Mouse (Mus musculus): ENCODE data around the gene Chrnb1.
A peak's percentile ranks its signal among the peaks of the same experiment; 100 is the strongest.

Gene Chrnb1

DNA sequence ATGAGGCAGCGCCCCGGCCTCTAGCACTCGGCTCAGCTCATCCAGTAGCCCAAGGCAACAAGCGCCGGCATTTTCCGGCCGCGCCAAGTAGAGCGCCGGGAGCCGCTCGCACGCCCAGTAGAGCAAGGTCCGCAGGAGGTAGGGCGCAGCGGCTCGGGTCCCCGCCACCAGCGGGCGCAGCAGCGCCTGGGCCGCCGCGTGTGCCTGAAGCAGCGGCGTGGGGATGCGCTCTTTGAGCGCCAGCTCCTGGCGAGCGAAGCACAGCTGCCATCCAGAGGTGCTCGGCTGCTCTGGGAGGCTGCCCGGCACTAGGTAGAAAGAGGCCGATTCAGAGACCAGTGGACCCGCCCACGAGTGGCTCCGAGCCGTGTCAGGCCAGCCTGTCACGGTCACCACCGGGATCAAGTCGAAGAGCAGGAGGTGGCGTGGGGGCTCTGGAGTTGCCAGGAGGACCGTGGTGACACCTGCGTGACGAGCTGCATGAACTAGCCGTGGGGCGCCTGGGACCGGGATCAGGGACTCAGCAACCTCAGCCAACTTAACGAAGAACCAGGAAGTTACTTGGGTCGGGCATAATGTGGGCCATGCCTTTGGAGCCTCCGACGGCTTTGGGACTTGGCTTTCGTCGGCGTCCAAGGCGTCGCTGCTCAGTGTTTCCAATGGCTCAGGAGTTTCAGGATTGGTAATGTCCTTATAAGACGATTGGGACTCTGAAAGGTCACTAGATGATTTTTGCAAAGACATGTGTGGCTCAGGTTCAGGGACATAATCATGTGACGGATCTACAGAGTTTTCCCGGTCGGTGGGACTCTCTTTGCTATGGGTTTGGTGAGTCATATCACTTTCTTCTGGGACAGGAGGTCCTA is 8.3 kb upstream of the Chrnb1 start:
- peak; percentile 77 to 80 for DNase-seq

DNA sequence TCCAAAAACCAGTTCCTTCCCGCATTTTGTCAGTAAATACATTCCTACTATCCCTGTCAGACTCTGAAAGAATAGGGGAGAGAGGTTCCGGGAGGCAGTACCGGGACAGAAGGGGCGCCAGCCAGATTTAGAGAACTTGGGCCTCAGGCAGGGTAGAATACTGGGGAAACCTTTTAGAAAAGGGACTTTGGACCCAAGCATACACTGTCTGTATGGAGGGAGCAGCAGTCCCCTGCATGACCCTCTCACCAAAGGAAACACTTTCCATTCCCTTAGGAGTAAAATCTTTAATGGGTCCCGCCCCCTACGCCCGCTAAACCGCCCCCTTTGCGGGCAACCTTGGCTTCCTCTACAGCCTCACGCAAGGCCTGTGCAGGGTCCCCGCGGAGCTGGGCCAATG is 7.6 kb upstream of the Chrnb1 start:
- no peak for DNase-seq

DNA sequence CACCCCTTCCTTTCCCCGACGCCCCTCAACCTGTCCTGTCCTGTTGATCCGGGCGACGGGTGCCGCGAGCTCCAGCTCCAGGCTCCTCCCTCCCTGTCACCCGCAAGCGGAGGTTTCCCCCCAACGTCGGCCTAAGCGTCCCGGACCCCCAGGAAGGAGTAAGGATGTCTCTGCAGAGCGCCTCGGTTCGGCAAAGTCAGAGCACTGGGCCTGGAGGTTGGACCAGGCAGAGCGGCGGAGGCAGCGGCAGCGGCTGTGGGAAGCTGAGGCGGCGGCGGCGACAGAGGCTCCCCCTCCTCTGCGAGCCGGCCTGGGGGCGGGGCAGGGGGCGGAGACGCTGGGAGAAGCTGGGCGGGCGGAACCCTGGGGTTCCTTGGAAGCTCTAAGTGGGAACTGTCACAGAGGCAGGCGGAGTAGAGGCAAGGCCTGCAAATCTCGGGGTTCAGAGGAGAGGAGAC is 6.9 kb upstream of the Chrnb1 start:
- peak; percentile 47 to 52 for DNase-seq

DNA sequence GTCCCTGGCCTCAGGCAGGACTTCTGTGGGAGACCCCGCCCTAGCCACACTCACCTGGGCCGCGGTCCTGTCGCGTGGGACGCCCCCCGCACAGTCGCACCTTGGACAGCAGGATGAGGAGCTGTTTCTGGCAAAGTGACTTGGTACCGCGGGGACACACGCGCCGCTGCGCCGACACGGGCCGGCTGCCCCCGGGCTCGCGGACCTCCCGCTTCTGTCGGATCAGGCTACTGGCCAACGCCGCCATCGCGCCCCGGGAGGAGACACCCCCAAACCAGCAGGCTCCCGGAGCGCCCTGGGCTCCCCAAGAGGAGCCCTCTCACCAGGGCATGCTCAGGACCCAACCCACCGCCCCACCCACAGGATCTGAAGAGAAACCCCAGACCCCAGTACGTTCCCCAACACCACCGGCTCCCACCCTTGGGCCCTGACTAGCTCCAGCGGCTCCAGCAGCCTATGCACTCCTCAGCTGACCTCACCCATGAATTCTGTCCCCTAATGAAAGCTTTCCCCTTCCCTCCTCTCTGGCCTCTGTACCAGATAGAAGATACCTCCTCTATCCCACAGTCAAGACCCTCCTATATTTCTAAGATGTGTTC is 5.7 kb upstream of the Chrnb1 start, which contains the start of gene Fgf11:
Gene Fgf11, minus strand, starts transcription at position 479 of the 599 bp plus-strand sequence.
- DNase-seq, result peak; percentile 26 to 33

DNA sequence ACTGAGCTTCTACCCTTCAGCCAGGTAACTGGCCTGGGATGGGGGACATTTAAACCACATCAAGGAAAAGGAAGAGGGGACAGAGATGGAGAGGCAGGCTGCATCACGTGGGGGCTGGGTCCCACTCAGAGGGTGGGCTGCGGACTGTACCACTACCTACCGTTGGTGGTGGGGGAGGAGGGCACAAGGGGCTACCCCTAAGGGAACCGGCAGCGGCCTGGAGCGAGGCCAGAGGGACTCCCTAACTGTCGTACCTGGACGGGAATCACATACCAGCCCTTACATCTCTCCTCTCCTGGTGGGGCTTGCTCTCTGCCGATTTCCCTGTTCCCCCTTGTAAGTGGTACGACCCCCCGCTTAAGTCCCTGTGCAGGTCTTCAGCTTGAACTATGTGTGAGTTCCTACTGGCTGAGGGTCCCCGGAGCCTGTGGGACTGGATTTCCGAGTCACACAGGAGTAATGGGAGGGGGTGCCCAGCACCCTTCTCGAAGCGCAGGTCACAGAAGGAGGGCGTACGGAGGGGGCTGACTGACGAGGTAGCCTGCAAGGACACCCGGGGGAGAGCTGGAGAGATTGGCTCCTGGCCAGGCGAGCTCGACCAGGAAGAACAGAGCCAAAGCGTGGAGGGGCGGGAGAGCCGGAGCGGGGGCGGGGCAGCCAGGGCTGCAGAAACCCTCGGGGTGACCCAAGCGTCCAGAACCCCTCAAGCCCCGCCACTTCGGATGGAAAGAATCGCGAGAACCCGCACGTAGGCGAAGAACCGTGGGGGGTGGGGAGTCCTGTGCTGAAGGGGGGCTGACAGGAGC is 4.9 kb upstream of the Chrnb1 start:
- peak; percentile 22 to 36 for DNase-seq

DNA sequence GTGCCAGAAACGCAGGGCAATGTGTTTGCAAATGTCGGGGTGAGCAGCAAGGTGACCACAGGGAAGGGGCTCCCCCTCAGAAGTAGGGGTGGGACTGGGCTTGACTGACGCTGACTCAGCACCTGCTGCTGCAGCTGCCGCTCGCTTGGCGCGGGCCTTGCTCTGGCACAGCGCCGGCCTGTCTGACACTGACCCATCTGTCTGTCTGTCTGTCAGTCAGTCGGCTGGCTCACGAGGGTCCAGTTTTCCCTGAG is 4.3 kb upstream of the Chrnb1 start:
- peak; percentile 43 to 48 for DNase-seq

DNA sequence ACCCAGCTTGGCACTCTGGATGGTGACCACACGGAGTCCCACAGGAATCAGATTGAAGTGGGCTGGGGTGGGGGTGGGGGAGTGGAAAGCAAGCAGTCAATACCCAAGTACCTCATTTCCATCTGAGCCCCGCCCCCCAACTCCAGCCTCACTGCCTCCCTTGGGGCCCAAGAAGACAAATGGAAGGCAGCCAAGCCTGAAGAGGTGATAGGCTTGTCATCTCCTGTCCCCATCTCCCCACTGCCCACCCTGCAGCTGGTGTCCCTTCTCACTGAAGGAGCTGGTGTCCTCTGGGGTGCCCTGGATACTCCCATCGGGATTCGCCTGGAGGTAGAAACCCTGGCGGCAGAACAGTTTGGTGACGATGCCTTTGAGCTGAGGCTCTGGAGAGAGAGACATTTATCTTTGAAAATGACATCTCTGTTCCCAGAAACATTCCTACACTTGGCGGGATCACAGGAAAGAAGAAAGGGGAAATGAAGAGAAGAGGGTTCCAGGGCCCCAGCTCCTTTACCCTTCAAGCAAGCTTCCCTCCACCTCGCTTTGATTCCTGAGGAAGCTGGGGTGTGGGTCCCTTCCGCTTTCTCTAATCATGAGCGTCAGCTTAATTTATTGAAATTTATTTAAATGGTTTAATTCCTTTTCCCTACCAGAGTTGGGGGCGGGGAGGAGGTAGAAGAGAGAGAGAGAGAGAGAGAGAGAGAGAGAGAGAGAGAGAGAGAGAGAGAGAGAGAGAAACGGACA is 3.8 kb upstream of the Chrnb1 start:
- peak; percentile 83 to 86 for DNase-seq

DNA sequence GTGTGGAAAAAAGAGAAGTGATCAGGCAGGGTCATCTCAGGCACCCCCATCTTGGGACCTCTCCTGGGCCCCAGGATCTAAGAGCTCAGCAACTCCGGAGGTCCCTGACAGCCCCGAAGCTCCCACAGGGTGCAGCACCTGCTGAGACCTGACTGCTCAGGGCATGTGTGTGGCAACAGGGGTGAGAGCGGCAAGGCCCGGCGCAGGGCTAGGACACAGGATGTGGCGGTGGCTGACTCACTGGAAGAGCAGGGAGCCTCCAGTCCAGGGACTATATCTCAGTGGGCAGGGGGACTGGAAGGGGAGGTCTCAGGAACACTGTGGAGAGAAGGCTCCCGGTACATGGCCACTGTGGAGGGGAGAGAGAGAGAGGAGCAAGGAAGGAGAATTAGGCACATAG is 2.2 kb upstream of the Chrnb1 start:
- DNase-seq, result no peak

DNA sequence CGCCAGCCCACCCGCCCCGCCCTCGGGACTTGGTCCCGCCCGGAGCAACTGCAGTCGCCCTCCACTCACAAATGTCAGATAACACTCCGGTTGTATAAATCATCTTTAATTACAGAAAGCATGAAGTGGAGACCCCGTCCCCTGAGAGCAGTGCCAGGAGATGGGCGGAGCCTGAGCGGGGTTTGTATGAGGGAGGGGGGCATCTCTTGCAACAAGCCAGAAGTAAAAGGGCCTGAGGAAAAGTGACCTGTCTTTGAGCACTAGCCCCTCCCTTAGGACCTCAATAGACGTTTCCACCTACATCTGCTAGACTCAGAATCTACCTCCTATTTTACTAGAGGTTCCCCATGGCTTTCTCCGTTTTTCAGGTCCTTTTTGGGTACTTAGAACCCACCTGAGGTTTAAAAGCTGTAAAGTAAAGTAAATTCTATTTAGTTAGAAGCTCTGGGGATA is 266 bp upstream of the Chrnb1 start:
- no peak for DNase-seq

DNA sequence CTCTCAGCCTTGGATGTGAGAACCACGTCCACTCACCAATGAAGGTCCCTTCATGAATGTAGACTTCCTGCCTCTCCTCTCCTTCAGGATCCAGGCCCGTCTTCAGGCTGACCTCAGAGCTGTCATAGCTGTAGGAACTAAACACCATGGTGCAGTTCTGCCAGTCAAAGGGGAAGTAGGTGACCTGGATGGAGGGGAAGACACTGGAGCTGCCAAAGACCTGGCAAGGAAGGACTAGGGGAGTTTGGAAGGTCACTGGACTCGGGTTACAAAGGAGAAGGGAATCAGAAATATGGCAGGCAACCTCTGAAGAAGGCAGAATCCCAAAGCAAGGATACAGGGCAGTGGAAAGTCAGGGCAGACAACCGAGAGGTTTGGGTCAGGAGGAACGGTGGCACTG is 2.3 kb downstream of the Chrnb1 start:
- DNase-seq, result no peak

DNA sequence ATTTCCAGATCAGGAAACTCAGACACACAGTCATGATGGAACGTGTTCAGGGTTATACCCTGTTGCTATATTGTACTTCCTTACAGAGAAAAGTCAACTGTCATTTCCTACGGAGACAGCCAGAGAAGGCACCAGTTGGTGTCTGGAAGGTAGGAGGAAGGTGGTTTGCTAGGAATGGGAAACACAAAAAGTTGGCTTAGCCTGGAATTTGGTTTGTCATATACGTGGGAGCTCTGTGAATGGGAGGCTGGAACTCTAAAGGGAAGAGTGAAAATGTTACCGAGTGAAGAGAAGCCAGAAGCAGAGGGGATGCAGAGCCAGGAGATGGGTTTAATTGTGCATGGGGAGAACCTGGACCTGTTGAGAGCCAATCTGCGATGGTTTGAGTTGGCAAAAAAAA is 4.3 kb downstream of the Chrnb1 start:
- no peak for DNase-seq

DNA sequence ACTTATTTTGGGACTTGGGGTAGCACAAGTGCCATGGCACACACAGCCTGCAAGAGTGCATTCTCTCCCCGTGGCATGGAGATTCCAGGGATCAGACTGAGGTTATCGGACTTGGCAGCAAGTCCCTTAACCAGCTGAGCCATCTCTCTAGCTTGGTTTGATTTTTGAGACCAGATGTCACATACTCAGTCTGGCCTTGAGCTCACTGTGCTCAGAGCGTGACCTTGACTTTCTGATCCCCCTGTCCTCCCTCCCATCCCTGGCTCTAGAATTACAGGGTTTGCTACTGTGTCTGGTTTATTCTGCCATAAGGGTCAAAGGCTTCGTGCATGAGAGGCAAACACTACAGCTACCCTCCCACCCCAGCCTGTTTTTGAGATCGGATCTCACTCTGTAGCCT is 6.3 kb downstream of the Chrnb1 start:
- DNase-seq, result no peak

DNA sequence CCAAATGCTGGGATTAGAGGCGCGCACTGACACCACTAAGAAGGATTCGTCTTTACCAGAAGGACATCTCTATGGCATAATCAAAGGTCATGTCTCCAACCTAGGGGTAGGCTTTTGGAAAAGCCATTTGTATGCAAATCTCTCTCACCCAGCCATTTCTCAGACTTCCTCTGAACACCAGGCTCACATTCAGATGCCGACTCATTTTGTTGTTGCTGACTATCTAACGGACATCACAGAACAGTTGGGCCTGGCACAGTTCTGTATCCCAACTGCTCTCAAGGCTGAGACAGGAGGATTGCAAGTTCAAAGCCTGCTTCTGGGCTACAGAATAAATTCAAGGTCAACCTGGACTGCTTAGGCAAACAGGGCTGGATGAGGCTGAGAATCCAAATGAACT is 8.4 kb downstream of the Chrnb1 start:
- DNase-seq, result no peak

DNA sequence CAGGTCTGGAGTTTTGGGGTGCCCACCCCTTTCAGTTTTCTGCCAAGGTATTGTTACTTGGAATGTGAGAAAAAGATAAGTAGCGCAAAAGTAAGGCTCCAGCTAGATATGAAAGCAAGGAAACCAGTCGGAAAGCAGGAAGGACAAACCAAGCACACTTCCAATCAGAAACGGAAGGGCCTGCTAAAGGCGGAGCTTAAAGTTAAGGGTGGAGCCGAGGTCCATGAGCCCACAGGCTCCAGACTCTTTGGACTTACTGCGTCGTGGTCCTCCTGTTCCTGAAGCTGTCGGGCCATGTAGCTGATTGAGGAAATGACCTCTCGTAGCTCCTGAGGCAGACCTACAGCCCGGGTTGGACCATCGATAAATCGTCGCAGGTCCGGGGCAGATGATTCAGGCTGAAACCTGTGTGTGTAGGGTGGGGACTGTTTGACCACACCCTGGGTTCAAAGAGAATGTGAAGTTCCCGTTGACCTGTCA is 10.9 kb downstream of the Chrnb1 start:
- DNase-seq, result no peak

DNA sequence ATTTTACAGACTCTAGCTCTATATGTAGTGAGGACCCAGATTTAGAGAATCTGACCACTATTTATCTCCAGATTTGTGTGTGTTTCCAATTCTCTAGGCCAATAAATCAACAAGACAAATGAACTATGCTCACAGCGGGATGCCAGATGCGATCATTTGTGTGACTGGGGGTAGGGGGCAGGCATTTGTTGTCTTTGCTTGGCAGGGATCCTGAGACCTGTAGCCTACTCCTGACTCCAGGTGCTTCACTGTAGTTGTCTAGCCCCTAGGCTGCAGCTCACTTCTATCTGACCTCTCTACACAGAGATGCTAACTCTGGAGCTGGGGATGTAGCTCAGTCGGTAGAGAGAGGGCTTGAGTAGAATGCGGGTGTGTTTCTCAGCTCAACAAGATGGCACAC is 13.9 kb downstream of the Chrnb1 start:
- no peak for DNase-seq

DNA sequence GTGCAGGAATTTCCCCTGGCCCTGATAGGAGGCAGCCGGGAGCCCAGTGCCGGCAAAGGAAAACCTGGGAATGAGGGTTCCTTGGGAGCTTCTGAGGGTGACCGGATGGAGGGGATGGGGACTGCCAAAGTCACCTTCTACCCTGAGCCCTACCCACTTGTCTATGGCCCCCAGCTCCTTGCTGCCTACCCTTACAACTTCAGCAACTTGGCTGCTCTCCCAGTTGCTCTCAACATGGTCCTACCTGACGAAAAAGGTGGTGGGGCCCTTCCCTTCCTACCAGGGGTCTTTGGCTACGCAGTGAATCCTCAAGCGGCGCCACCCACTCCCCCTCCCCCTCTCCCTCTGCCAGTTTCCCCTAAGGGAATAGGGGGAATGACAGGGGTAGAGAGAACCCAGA is 16.8 kb downstream of the Chrnb1 start:
- no peak for DNase-seq

DNA sequence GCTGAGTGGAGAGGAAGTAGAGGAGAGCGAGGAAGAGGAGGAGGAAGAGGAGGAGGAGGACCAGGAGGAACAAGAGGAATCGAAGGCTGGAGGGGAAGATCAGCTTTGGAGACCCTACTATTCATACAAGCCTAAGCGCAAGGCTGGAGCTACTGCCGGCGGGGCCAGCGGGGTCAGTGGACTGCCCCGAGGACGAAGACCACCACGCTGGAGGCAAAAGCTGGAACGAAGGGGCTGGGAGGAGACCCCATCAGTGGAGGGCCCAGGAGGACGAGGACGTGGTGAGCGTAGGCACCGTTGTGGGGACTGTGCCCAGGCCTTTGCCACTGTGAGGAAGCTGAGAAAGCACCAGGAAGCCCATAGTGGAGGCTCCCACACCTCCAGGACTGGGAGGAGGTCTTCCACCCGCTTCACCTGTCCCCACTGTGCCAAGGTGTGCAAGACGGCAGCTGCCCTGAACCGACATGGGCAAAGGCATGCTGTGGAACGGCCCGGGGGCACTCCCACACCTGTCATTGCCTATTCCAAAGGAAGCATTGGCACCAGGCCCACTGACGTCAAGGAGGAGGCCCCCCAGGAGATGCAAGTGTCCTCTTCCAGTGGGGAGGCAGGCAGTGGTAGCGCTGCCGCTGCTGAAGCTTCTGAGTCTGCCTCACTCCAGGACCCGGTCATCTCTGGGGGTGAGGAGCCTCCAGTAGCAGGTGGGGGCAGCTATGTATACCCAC is 17.3 kb downstream of the Chrnb1 start:
- no peak for DNase-seq

DNA sequence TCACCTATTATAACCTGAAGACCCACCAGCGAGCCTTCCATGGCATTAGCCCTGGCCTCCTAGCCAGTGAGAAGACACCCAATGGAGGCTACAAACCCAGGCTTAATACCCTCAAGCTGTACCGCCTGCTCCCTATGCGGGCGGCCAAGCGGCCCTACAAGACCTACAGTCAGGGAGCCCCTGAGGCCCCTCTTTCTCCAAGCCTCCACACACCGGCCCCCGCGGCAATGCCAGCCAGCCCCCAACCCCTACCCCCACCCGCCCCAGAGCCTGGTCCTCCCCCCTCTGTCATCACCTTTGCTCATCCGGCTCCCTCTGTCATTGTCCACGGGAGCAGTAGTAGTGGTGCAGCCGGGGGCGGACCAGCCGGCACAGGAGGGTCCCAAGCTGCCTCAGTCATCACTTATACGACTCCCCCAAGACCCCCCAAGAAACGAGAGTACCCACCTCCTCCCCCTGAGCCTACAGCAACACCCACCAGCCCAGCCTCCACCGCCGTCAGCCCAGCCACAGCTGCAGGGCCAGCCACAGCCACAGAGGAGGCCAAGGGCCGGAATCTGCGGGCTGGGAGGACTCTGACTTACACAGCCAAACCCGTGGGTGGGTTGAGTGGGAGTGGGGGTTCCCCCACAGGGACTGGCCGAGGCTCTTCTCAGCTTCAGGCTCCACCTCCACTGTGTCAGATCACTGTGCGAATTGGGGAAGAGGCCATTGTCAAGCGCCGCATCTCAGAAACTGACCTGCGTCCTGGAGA is 18.1 kb downstream of the Chrnb1 start:
- no peak for DNase-seq

DNA sequence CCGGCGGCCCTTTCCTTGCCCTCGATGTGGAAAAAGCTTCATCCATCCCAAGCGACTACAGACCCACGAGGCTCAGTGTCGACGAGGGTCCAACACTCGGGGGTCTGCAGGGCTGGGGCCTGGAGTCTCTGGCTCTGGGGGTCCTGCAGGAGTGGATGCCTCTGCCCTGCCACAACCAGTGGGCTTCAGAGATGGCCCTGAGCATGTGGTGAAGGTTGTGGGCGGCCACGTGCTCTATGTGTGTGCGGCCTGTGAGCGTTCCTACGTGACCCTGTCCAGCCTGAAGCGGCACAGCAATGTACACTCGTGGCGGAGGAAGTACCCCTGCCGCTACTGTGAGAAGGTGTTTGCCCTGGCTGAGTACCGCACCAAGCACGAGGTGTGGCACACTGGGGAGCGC is 19.3 kb downstream of the Chrnb1 start:
- DNase-seq, result no peak

DNA sequence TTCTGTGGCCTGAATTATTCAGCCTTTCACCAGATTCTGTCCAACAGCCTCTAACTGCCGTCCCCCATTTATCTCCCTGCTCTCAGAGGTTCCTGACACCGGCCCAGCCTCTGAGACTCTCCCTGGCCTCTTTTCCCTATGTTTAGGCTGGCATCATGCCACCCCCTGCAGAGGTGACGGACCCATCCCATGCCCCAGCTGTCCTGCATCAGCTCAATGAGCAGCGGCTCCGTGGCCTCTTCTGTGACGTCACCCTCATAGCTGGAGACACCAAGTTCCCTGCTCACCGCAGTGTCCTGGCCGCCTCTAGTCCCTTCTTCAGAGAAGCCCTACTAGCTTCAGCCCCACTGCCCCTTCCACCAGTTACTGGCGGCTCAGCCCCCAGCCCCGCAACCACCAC is 20.0 kb downstream of the Chrnb1 start:
- no peak for DNase-seq

DNA sequence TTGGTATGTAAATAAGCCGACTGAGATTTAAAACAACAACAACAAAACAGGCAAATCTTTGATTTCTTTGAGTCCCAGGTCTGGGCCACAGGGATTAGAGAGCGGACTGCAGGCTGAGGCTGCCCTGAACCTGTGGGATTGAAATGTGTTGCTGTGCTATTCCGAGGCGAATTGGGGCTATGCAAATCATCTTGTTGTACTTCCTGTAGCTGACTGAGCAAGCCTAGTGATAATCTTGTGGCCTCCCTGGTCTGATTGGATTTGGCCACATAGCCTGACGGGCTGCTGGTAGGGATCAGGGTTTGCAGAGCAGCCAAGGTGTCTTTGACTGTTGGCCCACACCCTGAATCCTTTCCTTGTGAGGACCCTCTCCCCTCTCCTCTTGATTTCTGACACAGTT is 20.8 kb downstream of the Chrnb1 start:
- DNase-seq, result peak; percentile 47

DNA sequence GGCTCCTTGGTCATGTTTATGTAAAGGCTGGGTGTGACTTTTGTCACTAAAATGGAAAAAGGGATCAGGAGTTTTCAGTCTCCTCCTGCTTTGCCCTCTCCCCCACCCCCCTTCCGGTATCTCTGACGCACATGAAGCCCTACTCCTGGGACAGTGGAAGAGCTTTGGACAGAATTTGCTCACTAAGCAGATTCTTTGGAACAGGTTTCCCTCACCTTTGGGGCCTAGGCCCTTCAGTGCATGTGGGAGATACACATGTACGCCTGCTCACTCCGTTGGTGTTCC is 28.2 kb downstream of the Chrnb1 start:
- no peak for DNase-seq
